Mouse (Mus musculus): ENCODE measurements at regions not wholly inside any gene's neighbourhood (a gene's known extent, or its start where the extent isn't known, plus 50 kb on each side); places are given as distances from the start of the nearest gene placed in this dataset.

DNA sequence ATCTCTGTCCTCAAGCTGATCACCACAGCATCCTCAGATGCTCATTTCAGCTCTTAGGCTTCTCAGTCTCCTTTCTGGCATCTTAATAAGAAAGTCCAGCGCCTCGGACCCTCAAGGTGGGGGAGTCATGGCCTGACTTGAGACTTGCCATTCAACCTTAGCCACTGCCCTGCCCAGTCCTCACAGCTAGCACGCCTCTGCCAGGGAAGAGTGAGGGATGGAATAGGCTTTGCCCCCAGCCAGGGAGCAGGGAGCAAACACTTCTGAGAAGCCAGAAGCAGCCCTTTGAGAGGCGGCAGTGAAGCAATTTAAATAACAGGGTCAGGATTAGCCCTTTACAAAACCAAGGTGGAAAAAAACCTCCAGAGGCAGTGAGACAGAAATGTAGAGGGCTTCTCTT is 69.0 kb upstream of the Mc3r start:
- TF ChIP-seq POLR2A (IDR thresholded peaks at IDR 0.05; ENCODE audit: insufficient read depth, low read depth, low read length) (no peak), CTCF (IDR thresholded peaks at IDR 0.05) (no peak), EP300 (IDR thresholded peaks at IDR 0.05; ENCODE audit: insufficient read depth, low read depth, low read length) (no peak)

Measured in heart, adult 2 months (tissue).